Mouse (Mus musculus): ENCODE data around the gene Rpl19.

Gene Rpl19

DNA sequence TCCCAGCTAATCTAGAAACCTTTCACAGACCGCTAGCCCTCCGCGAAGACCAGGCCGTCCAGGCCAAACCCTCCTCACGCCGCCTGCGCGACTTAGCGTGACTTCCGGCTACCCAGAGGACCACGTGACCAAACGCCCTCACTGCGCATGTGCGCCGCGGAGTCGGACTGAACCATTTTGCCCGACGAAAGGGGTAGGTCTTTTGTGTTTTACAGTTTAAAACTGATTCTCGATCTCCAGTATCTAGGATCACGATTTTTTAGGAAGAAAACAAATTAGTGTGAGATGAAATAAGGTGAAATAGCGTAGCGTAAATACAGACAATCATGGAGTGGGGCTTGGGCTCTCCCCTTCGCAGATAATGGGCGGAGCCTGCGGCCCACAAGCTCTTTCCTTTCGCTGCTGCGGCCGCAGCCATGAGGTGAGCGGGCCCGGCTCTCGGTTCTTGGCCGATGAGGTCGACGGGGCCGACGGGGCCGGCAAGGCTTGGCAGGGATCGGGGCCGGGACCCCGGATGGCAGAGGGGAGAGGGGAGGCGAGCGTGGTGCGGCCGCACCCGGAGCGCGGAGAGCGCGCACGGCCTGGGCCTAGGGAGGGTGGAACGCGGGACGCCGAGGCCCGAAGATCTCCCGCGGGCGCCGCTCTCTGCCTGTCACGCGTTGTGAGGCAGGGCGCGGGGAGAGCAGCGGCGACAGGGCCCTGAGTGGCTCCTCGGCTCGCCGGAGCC, at the start of gene Rpl19:
Rpl19 (plus strand) TSS at position 141 of the 727 bp plus-strand sequence.
- DNase-seq, result peak; percentile 86 to 88

DNA sequence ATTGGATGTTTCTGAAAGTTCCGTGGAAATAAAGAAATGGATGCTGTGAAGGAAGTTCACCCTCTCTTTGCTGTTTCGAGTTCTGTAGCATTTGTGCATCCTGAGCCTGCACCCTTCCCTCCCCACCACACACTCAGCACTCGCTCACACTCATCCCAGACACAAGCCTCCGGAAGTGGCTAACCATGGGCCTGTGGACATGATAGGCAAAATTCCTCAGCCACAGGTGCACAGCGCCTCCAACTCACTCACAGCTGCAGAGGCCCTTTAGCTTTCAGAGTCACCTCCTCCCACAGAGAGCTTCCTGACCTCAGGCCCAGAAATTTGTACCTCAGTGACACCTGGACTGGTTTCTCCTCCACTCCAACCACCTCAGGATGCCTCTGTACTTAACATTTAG, 48.7 kb upstream of the Rpl19 start:
- DNase-seq, result peak; percentile 76 to 86

DNA sequence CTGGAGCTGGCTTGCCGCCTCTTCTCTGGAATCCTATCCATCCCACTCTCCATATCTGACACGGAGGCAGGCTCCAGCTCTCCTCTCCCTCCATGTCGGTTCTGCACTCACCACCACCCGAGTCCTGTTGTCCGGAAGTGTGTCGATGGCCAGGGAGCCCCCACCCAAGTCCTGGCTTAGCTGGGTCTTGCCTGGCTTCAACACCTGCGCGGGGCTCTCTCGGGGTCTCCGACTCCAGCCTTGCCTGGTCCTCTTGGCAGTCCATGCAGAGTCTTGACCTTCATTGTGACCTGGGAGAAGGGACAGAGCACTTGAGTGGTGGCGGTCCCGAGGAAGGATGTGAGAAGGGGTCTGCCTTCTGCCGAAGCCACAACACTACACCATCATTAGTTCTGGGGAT, 48.1 kb upstream of the Rpl19 start:
- peak in 1 of 2 experiments; percentile 52 for DNase-seq

DNA sequence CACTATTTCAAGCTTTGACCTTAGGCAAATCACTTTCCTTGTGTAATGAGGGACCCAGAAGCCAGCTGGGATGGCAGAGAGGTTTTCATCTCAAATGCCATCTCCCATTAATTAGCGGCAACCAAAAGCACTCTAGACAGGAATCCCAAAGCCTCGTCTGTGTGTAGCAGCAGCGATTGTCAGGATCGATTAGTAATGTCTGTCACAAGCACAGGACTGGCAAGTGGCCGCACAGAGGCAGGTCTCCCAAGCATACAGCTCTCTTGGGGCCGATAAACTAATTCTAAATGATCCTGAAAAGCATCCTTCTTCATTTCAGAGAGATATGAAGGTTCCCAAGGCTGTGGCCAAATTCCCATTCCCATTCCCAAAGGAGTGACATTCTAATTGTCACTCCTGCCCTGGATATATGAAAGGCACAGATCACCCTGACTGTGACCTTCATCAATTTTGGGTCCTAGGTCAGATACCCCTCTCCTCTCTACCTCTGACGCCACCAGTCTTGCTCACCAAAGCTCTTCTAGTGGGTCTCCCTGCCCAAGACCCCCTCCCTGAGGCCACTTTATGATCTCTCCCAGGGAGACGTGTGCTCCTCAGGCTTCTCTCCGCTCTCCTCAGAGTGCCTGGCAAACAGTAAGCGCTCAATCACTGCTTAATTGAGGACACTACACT, 46.5 kb upstream of the Rpl19 start:
- no peak for DNase-seq

DNA sequence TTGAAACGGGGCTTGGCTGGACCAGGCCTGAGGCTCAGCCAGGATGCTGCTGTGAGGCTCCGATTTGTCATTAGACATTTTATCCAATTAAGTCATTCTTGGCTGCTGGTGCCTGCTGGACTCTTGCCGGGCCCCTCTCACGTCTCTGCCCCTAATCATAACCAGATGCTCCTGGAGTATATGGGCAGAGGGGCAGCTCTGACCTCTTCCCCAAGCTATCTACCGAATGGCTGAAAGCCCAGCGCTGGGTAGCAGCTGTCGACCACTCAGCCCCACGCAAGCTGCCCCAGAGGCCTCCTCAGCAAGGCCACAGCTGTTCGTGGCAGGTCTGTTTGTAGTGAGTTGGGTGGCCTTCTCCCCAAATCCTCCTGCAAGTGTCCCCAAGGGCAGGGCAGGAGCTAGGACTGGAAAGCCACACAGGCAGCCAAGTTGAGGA, 46.0 kb upstream of the Rpl19 start:
- DNase-seq, result no peak

DNA sequence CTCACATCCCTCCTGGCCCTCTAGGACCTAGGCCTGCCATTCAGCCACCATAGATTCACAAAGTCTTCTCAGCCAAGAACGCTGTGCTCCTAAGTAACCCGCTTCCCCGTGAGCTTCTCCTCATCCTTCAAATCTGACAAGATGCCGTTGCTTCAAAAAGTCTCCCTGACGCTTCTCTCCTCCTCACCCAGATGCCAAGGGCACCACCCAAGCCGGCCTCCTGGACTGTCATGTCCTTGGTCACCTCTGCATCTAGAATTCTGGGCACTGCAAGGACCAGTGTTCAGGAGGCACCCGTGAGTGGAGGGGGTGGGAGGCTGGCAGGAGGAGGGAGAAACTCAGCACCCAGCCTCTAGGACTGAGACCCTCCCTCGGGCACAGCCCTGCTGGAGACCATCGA, 43.8 kb upstream of the Rpl19 start:
- no peak for DNase-seq

DNA sequence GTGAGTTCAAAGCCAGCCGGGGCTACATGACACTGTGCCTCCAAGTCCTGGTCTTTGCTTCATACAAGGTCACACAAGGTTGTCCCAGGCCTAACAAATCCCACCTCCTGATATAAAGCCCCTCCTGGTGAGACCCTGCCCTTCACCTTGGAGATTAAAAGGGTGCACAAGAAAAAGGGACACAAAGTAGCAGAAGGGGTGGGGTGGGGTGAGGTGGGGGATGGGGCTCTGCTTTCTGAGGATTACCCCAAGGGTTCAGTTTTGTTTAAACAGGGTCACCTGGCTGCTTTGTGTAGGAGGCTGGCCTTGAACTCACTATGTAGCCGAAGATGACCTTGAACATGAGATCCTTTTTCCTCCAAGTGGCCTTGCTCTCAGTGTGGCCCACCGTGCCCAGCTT, 43.0 kb upstream of the Rpl19 start:
- DNase-seq, result no peak

DNA sequence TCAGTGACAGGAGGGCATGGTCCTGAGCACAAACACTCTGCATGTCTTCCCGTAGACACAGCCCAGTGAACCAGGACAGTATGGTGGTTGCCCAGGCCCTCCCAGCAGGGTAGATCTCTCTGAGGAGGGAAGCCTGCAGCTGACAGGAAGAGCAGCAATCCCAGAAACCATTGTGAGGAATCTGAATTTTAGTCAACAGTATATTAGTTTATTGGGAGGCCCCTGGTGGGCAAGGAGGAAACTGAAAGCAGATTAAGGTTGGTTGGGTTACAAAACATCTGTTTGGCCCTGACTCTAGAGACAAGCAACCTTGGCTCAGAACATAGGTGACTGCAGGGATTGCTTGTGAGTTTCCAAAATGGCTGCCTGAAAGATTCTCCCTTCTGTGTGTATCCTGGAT, 42.5 kb upstream of the Rpl19 start:
- DNase-seq, result no peak

DNA sequence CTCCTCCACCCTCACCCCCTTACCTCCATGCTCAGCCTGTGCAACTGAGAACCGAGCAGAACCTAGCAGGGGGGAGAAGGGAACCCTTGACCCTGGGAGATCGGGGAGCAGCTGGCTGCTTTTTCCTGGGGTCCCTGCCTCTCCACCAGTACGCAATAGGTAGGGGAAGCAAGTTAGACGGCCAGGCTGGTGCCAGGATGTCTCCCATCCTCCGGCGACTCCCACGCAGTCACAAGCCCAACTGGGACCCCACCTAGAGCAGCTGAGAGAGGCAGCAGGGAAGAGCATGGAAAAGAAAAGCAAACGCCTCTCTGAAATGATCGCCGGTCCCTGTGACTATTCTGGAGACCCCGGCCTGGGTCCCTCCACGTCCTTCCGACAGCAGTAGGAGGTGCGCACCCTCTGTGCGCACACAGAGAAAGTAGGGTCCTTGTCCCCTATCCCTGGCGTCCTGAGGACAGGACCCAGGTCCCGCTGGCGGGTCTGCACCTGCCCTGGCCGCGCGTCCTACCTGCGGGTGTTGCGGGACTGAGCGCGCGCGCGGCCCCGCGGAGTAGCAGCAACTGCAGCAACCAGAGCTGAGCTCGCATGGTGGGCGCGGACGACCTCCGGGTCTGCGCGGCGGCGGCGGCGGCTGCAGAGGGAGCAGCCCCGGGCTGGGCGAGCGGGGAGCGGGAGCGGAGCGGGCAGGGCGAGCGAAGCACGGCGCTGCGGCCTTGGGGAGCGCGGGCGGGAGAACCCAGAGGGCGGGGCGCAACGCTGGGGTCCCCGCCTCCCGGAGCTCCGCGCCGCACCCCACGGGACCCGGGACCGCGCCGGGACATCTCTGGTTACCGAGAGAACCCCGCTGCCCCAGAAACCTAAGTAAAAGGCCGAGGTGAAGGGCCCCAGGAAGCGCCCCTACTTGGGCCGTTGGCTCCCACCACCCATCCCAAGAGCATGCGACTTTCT, 40.5 kb upstream of the Rpl19 start, which contains the start of gene Plxdc1:
Plxdc1 (minus strand) TSS at position 718 of the 951 bp plus-strand sequence.
- DNase-seq, result peak; percentile 75 to 82

DNA sequence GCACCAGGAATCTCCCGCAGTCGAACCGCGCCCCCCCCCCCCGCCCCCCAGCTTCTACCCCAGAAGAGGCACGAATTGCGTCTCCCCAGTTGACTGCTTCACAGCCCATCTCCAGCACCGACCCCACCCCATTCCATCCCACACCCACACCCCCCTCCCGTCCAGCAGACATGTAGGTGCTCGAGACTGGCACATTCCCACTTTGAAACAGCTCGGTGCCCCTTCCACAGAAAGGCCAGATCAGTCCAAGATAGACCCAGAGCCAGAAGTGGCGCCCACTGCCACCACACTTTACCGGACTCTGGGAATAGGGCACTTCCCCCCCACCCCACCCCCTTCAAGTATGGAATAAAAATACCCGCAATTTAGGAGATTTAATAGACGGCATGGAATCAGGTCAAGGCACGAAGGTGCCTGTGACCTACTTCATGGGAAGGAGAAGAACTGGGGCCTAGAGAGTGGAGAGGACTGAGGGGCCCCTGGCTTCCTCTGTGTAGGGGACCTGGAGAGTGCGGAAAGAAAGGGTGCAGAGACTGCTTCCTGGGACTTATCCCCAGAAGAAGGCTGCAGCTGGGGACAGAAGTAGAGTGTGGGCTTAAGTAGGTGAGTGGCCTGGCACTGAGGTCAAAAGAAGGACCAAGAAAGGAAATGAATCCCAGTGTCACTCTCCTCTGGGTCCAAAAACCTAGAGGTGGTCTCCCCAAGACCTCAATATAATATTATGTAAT, 39.6 kb upstream of the Rpl19 start:
- DNase-seq, result peak in 1 of 2 experiments; percentile 54

DNA sequence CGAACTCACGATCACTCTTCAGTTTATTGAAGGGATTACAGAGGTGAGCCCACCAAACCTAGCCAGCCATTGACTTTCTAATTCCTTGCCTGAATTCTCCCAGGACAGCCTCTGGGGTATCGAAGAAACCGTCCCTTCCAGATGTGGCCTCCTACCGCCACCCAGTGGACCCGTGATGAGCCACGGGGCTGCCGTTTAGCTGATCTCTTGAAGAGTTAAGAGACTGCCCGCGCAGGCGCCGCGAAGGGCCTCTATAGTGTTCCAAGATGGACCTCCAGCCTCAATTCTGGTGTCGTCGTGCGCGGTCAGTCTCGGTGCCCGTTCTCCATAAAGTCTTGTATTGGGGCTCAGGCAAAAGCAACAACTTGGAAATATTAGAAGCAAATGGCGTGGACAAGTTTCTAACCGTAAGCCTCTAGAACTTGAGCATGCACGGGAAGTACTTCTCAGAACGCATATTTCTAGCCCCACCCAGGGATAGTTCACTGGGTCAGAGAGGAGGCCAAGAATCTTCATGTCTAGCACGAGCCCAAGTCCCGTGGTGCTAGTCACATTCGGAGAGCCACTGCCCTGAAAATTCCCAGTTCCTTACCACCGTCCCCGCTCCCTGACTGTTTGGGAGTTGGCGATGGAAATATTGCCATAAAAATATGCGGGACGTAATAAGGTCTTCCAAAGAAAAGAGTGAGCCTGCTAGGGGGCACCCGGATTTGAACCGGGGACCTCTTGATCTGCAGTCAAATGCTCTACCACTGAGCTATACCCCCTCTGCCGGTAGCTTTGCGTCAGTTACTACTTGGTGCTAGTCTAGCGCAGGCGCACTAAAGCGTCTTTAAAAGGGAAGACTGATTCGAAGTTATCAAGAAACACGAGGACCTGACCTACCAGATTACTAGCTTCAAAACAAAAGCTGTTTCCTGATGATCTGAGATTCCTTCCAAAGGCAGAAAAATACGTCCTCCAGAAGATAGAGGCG, 38.7 kb upstream of the Rpl19 start:
- peak; percentile 92 to 94 for DNase-seq

DNA sequence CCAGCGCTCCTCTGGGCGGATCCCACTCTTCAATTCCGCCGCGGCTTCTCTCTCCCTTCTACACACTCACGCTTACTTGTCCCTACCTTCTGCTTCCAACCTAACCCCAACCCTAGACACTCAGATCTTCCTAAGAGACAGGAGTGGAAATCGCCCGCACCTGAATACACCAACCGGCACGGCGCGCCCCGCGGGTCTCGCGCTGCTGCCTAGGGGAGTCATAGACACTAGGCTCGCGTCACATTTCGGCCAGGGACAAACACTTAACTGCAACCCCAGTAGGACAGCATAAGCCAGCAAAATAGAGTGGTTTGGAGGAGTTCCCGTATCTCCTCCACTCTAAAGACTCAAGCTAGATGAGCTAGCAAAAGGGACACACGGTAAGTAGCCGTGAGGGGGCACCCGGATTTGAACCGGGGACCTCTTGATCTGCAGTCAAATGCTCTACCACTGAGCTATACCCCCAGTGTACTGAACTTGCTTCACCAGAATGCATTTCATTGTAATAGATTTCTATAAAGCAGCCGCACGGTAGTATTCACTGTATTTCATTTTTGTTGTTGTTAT, 37.9 kb upstream of the Rpl19 start:
- DNase-seq, result peak; percentile 90 to 92

DNA sequence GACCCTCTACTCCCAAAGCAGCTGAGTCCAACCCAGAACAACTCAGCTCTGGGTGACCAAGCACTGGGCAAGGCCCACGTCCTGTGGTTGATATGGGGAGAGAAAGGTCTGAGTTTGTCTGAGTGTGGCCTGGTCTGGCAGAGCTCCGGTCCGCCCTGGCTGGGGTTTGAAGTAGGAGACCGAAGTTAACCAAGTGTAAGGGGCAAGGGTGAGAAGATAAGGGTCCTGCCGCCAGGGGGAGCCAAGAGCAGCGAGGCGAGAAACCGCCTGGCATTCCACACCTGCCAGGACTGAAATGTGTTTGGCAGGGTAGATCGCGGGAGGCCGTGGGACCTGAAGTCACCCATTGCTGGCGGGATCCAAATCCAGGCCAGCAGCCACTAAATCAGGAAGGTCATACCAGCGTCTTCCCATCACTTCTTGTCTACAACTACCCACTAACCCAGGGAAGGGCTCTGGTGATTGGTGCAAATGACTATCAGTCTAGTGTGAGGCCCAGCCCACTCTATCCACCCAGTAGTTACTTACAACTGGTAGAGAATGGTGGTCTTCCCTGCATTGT, 31.9 kb upstream of the Rpl19 start:
- peak; percentile 93 to 96 for DNase-seq

DNA sequence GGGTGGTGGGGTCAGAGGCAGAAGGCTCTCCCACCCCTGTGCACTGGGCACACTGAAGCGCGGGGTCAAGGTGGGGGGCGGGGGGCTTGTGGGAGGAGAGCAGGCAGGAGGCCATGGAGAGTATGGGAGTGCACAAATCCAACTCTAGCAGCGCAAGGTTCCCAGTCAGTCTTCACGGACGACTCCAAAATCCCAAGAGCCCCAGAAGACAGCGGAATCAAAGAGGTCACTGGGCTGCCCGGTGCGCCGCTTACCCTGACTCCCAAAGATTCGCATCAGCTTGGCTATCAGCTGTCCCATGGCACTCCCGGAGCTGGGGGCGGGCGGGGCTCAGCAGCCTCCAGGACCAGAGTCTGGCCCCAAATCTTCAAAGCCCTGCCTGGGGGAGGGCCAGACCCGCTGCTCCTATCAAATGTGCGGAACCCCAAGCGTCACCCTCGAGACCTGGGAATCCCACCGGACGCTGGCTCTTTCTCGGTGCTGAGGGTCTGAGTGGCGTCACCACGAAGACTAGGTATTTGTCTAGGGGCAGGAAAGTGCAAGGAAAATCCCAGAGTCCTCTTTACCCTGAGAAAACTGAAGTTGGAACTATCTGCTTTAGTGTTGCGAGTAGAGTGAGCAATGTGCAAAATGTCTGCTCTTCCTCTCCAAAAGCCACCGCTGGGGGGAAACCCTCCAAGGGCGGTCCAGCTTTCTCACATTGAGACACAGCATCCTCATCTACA, 30.8 kb upstream of the Rpl19 start, which contains the start of gene Arl5c:
Arl5c (minus strand) TSS at position 618 of the 725 bp plus-strand sequence.
- peak; percentile 84 to 85 for DNase-seq

DNA sequence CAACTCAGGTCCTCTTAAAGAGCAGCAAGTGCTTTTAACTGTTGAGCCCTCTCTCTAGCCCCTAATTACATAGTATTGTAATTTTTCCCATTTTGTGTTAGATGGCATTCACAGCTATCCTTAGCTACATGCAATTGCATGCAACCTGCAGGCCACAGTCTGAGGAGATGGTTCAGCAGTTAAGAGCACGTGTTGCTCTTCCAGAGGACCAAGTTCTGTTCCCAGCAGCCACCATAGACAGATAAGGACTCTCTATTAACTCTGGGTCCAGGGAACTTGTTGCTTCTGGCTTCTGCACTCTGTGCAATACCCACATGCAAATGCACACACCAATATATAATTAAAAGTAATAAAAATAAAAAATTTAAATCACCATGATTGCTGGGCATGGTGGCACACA, 29.8 kb upstream of the Rpl19 start:
- DNase-seq, result no peak

DNA sequence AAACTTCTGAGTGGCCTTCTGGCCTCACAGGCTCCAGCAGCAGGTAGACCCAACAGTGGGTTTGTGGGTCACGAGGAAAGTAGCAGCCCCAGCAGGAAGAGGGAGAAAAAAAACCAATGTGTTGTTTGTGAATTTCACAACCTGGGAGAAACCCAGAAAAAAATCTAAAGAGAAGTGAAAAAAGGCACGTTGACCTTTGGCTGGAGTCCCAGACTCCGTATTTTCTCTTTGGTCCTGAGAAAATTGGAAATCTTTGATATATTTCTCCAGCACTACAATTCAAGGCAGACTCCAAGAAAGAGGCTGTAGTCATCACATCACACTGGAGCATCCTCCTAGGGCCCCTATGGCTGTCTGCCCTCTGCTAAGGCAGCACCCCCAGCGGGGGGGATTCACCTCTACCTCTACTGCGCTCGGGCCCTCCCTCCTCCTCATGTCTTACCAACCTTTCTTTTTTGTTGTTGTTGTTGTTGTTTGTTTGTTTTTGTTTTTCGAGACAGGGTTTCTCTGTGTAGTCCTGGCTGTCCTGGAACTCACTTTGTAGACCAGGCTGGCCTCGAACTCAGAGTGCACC, 29.0 kb upstream of the Rpl19 start:
- DNase-seq, result peak in 1 of 2 experiments; percentile 57

DNA sequence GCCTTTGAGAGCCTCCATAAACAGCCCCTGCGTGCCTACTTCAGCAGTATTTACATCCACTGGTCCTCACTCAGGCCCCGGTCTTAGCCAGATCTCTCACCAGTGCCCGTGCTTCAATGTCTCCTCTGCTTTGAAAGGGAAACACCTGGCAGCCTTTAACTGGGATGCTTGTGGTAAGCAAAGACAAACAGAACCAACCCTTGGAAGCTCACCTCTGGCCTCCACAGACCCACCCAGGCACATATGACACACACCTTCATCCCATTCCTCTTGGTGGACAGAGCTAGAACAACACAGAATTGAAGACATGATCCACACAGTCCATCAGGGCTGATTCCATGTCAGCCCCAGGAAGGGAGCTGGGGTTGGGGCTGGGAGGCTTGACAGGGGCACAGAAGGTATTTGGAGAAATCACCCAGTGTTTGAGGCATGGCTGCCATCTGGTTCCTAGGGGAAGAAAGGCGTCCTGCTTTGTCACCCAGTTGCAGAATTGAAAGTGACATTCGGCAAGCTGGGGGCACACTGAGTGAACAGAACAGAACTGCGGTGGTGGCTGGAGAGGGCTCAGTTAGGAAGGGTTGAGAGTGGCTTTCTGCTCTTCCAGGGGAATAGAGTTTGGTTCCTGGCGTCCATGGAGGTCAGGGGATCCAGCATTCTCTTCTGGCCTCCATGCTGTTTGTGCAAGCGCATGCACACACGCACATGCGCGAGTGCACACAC, 28.3 kb upstream of the Rpl19 start:
- peak; percentile 46 to 55 for DNase-seq

DNA sequence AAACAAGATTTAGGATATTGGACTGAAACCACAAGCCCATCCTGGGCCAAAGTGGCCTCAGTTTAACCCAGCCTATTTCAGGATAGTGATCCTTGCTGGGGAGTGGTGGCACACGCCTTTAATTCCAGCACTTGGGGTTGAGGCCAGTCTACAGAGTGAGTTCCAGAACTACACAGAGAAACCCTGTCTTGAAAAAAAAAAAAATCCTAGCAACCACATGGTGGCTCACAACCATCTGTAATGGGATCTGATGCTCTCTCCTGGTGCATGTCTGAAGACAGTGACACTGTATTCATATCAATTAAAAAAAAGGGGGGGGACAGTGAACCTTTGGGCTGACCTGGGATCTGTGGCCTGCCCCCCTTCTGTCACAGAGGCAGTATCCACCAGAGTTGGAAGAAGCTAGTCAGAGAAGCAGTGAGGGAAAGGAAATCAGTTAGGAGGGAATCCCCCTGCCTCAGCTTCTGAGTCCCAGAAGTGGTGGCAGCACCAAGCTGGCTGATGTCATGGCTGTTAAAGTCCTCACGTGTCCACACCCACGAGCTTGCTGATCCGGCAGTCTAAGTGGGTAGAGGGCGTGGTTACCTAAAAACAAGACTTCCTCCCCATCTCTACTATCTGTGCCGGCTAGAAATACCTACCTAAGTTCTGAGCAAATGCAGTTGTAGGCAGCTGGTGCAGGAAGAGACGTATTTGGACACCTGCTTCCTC, 27.5 kb upstream of the Rpl19 start:
- DNase-seq, result peak; percentile 64 to 83

Measured in thymus, postnatal 36 days (tissue).